8 mouse cellular contexts compared by ENCODE assay signal in the genomic region with DNA sequence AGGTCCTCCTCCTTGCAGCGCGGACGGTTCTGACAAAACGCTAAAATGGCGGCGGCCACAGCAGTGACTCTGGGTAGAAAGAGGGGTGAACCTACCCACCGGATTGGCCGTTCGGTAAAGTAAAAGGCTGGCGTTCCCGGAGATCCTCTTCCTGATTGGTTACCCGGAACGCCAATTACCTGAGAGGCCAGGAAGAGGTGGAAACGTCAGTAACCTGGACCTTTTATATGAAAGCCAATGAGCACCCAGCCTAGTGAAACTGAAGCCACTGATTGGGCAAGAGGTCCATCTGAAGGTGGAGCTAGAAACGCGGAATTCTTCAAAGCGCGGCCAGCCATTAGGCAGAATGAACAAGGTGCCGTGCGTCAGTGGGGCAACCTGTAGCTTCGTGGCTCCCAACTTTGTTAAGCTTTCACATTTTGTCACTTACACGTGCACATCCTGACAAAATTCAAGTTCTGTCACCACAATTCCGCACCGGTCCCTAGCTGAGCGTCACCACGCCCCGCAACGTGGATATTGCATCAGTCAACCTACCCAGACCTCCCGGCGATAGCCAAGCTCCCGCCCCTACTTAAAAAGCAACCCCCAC. TPM values are rescaled to one million over a fixed set of nuclear protein-coding genes. Genes with fewer than 3 reads are reported as not detected.
DNase-seq lines count a peak whose midpoint lies in the region; ATAC-seq and TF ChIP-seq lines count a peak whose summit lies in the region.

Gene Rbm4 (minus strand): TSS at position 71 of the 592 bp plus-strand sequence.

- H3K9ac ChIP-seq in hindbrain, embryonic 13.5 days: peak within 1 kb of the TSS; percentile 83

- no peak for TF ChIP-seq CTCF in Patski (IDR thresholded peaks at IDR 0.05)

- POLR2A ChIA-PET in Patski (lab: Charles Lee): interaction anchor here (1.3 to 1.6 kb wide), 4 partner anchors 9 to 18 kb away, joined by 3 to 8 read pairs (median 5); partner anchors contain the start of genes Gm21992 and Rbm14

- H3K4me2 ChIP-seq in hindbrain, embryonic 13.5 days: peak within 1 kb of the TSS; percentile 93

- in situ Hi-C loops in Patski (cut with MboI; ENCODE audit: low pct_unique_long_range_greater_than_20kb): no loop called here

- H3K27me3 ChIP-seq in Patski: no peaks in the 10 kb centered on the region
- H3K27me3 ChIP-seq in hindbrain, embryonic 13.5 days: no peaks in the 10 kb centered on the region

- H3K36me3 ChIP-seq in hindbrain, embryonic 13.5 days: peaks cover 28% of the 10 kb centered on the region

- CTCF ChIA-PET in Patski (lab: Charles Lee): interaction anchor here (1.1 to 1.3 kb wide), 3 partner anchors 10 to 171 kb away, joined by 3 read pairs; no protein-coding TSS in a partner anchor

- H3K27ac ChIP-seq in hindbrain, embryonic 13.5 days: peak within 1 kb of the TSS; percentile 89

- peak; percentile 96 for ATAC-seq in Patski
- ATAC-seq in hindbrain, embryonic 13.5 days (ENCODE audit: low FRiP score): peak; percentile 99

- peak within 1 kb of the TSS; percentile 77 for H3K4me3 ChIP-seq in hindbrain, embryonic 13.5 days

- WGBS in hindbrain, embryonic 13.5 days: under 1% methylated on average over 31 of the region's 31 CpGs

- H3K4me1 ChIP-seq in hindbrain, embryonic 13.5 days (replicated peaks): peaks cover 46% of the 10 kb centered on the region

- peak; percentile 97 for DNase-seq in Patski (ENCODE audit: low read depth, low spot score)
- peak; percentile 99 for DNase-seq in cerebellum, postnatal 14 days
- DNase-seq in frontal cortex, postnatal 14 days (ENCODE audit: low spot score in 2 of 2): peak; percentile 97 to 98
- DNase-seq in layer of hippocampus, postnatal 25 days (ENCODE audit: extremely low spot score in 1 of 2, low spot score in 1 of 2): peak; percentile 78 to 93
- DNase-seq in lung, postnatal 25 days (ENCODE audit: low spot score): peak; percentile 100
- DNase-seq in retina, embryonic 14.5 days (ENCODE audit: low spot score): peak; percentile 99
- DNase-seq in thymus, postnatal 4 days: peak; percentile 94

- H3K9me3 ChIP-seq in hindbrain, embryonic 13.5 days: no peaks in the 10 kb centered on the region

RNA-seq across cellular contexts. Expression of gene Rbm4, which starts in this region (rescaled TPM):
- 42.3 TPM for polyA plus RNA-seq in Patski (2021)
- polyA plus RNA-seq in hindbrain, embryonic 13.5 days (2015; fragmentation: Nextera tagmentation; extraction: Ambion mirVana): 97.3 and 97.5 TPM in 2 replicates
- 10 to 100 TPM; 81.1 to 82.0 TPM for total RNA-seq in layer of hippocampus, postnatal 25 days (2021)

Comparison
In these comparisons a context has a peak if more than half of its experiments do, and no peak if none do; other contexts are left out.
1. Peak in every context shown above with its lines: DNase-seq, ATAC-seq, H3K4me3 ChIP-seq and H3K27ac ChIP-seq.